Mouse (Mus musculus): ENCODE data around the gene Slc25a43. TPM values are rescaled to one million over a fixed set of nuclear protein-coding genes. Genes with fewer than 3 reads are reported as not detected.
A peak's percentile ranks its signal among the peaks of the same experiment; 100 is the strongest.

The Slc25a43 gene
- polyA plus RNA-seq, 1 experiment from 2014 or later, result 3.9 TPM

DNA sequence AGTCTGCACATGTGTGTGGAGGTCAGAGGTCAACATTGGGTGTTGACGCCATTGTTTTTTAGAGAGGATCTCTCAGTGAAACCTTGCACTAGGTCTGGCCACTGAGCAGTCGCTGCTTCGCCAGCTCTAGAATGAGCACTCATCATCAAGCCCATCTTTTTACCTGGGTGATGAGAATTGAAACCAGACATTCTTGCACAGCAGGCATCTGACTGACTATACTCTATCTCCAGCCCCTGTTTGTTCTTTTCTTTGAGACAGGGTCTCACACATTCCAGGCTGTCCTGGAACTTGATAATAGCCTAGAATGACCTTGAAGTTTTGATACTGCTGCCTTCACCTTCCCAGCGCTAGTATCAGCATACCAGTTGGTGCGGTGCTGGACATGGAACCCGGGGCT, 29.1 kb downstream of the Slc25a43 start:
- DNase-seq (ENCODE audit: low spot score) (no peak), ATAC-seq (replicated peaks; ENCODE audit: low FRiP score, low read depth) (no peak)
- Histone ChIP-seq H3K9me3 (replicated peaks; ENCODE audit: low read length) (no peaks in the 10 kb centered on the region), H3K4me2 (ENCODE audit: low read length) (no peak overlapping the region), H3K27ac (no peak overlapping the region), H3K36me3 (ENCODE audit: insufficient read depth, low read length) (no peaks in the 10 kb centered on the region), H3K9ac (ENCODE audit: low read depth, low read length) (no peak overlapping the region), H3K4me3 (replicated peaks; ENCODE audit: low read depth, low read length) (no peak overlapping the region), H3K4me1 (replicated peaks; ENCODE audit: insufficient read depth, low read length) (no peaks in the 10 kb centered on the region), H3K27me3 (ENCODE audit: insufficient read depth, low read length) (no peaks in the 10 kb centered on the region)
- 82% methylated on average over 6 of the region's 6 CpGs for WGBS
- no peak for TF ChIP-seq CTCF (IDR thresholded peaks at IDR 0.05; ENCODE audit: low read depth)

- no peak overlapping the region for H3K9ac ChIP-seq (ENCODE audit: low read depth, low read length)
- no peaks in the 10 kb centered on the region for H3K27me3 ChIP-seq (ENCODE audit: insufficient read depth, low read length)
- DNase-seq (ENCODE audit: low spot score) (no peak), ATAC-seq (replicated peaks; ENCODE audit: low FRiP score, low read depth) (no peak)
- H3K36me3 ChIP-seq (ENCODE audit: insufficient read depth, low read length), result no peaks in the 10 kb centered on the region
- 89% methylated on average over 5 of the region's 5 CpGs for WGBS
- H3K4me1 ChIP-seq (replicated peaks; ENCODE audit: insufficient read depth, low read length), result no peaks in the 10 kb centered on the region
- no peaks in the 10 kb centered on the region for H3K9me3 ChIP-seq (replicated peaks; ENCODE audit: low read length)
- H3K4me2 ChIP-seq (ENCODE audit: low read length), result no peak overlapping the region
- no peak for TF ChIP-seq CTCF (IDR thresholded peaks at IDR 0.05; ENCODE audit: low read depth)
- no peak overlapping the region for H3K27ac ChIP-seq
- H3K4me3 ChIP-seq (replicated peaks; ENCODE audit: low read depth, low read length), result no peak overlapping the region
Measured at GRCm38 (mm10) chrX:36775520-36775919, 32.1 kb downstream of the Slc25a43 start.

DNA sequence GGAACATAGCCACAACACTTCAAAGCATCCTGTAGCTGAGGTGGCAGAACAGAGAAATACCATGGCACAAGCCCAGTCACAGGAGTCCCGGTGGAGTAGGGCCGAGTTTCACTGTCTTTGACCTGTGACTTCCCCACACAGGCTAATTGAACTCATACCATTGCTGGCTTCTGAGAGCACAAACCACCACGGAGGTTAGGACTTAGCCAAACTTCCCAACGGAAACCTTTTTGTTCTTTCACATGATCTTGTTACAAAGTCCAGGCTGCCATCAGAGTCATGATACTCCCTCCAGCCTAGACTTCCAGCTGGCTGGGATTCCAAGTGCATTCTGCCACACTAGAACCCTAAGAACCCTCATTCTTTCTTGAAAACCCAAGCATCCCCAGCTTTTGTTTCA, 34.2 kb downstream of the Slc25a43 start:
- ATAC-seq (replicated peaks; ENCODE audit: low FRiP score, low read depth) (no peak), DNase-seq (ENCODE audit: low spot score) (no peak)
- Histone ChIP-seq H3K27ac (no peak overlapping the region), H3K36me3 (ENCODE audit: insufficient read depth, low read length) (no peaks in the 10 kb centered on the region), H3K9me3 (replicated peaks; ENCODE audit: low read length) (no peaks in the 10 kb centered on the region), H3K4me2 (ENCODE audit: low read length) (no peak overlapping the region), H3K4me1 (replicated peaks; ENCODE audit: insufficient read depth, low read length) (no peaks in the 10 kb centered on the region), H3K4me3 (replicated peaks; ENCODE audit: low read depth, low read length) (no peak overlapping the region), H3K9ac (ENCODE audit: low read depth, low read length) (no peak overlapping the region), H3K27me3 (ENCODE audit: insufficient read depth, low read length) (no peaks in the 10 kb centered on the region)
- TF ChIP-seq CTCF (IDR thresholded peaks at IDR 0.05; ENCODE audit: low read depth), result no peak
- 74% methylated on average over 4 of the region's 4 CpGs for WGBS

DNA sequence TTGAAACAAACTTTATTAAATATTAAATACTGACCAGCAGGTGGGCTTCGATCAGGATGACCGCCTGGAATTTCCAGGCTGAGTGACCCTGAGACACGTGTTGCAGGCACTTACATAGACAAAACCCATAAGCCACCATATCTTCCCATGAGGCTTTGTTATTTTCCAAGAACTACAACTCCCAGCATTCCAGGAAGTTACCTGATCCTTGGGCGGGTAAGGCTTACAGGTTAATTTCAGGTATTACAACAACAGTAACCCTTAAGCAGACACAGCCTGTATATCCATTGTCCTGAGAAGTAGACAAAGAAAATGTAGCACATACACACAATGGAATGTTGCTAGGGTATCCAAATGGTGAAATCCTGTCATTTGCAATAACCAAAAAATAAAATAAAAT, 45.9 kb downstream of the Slc25a43 start:
- no peak for DNase-seq (ENCODE audit: low spot score)
- Histone ChIP-seq H3K4me3 (replicated peaks; ENCODE audit: low read depth, low read length) (no peak overlapping the region), H3K9me3 (replicated peaks; ENCODE audit: low read length) (no peaks in the 10 kb centered on the region), H3K4me2 (ENCODE audit: low read length) (no peak overlapping the region), H3K4me1 (replicated peaks; ENCODE audit: insufficient read depth, low read length) (no peaks in the 10 kb centered on the region), H3K36me3 (ENCODE audit: insufficient read depth, low read length) (no peaks in the 10 kb centered on the region), H3K27me3 (ENCODE audit: insufficient read depth, low read length) (no peaks in the 10 kb centered on the region), H3K27ac (no peak overlapping the region), H3K9ac (ENCODE audit: low read depth, low read length) (no peak overlapping the region)
- ATAC-seq (replicated peaks; ENCODE audit: low FRiP score, low read depth), result no peak
- 70% methylated on average over 4 of the region's 4 CpGs for WGBS
- no peak for TF ChIP-seq CTCF (IDR thresholded peaks at IDR 0.05; ENCODE audit: low read depth)

DNA sequence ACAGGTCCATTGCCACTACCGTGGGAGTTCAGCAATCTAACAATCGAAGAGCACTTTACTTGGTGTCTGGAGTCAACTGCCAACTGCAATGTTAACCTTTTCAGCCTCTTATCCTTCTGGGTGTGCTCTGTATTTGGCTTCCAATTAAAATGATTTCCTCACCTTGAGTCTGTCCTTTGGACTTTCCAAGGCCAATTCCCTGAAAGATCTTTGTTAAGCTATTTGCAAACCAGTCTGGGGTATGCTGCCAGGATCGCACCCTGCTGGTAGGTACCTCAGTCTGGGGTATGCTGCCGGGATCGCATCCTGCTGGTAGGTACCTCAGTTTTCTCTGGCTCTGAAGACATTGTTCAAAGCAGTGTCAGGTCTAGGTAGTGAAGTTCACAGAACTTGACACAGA, 51.1 kb downstream of the Slc25a43 start:
- ATAC-seq (replicated peaks; ENCODE audit: low FRiP score, low read depth) (no peak), DNase-seq (ENCODE audit: low spot score) (no peak)
- H3K9me3 ChIP-seq (replicated peaks; ENCODE audit: low read length), result no peaks in the 10 kb centered on the region
- no peak overlapping the region for H3K4me3 ChIP-seq (replicated peaks; ENCODE audit: low read depth, low read length)
- H3K27ac ChIP-seq, result no peak overlapping the region
- H3K4me2 ChIP-seq (ENCODE audit: low read length), result no peak overlapping the region
- no peaks in the 10 kb centered on the region for H3K4me1 ChIP-seq (replicated peaks; ENCODE audit: insufficient read depth, low read length)
- no peak overlapping the region for H3K9ac ChIP-seq (ENCODE audit: low read depth, low read length)
- H3K36me3 ChIP-seq (ENCODE audit: insufficient read depth, low read length), result no peaks in the 10 kb centered on the region
- 75% methylated on average over 5 of the region's 5 CpGs for WGBS
- H3K27me3 ChIP-seq (ENCODE audit: insufficient read depth, low read length), result no peaks in the 10 kb centered on the region
- TF ChIP-seq CTCF (IDR thresholded peaks at IDR 0.05; ENCODE audit: low read depth), result peak; percentile 2; the same call in 1 of the 2 replicates

GRCm38 (mm10) chrX:36795424-36796162, 52.1 kb downstream of the Slc25a43 start, which contains the start of gene Slc25a5:
Gene Slc25a5 (plus strand): TSS chrX:36795651.
- Histone ChIP-seq H3K4me2 (ENCODE audit: low read length) (peak within 1 kb of the TSS; percentile 54), H3K27ac (peak within 1 kb of the TSS; percentile 90), H3K4me1 (replicated peaks; ENCODE audit: insufficient read depth, low read length) (no peaks in the 10 kb centered on the region), H3K36me3 (ENCODE audit: insufficient read depth, low read length) (no peaks in the 10 kb centered on the region), H3K4me3 (replicated peaks; ENCODE audit: low read depth, low read length) (peak within 1 kb of the TSS; percentile 54), H3K9ac (ENCODE audit: low read depth, low read length) (peak within 1 kb of the TSS; percentile 71), H3K27me3 (ENCODE audit: insufficient read depth, low read length) (no peaks in the 10 kb centered on the region), H3K9me3 (replicated peaks; ENCODE audit: low read length) (no peaks in the 10 kb centered on the region)
- DNase-seq (ENCODE audit: low spot score) (peak; percentile 88), ATAC-seq (replicated peaks; ENCODE audit: low FRiP score, low read depth) (peak; percentile 94)
- TF ChIP-seq CTCF (IDR thresholded peaks at IDR 0.05; ENCODE audit: low read depth), result no peak
- WGBS, result 25% methylated on average over 41 of the region's 41 CpGs

Data from kidney, postnatal 0 days (tissue).